Mouse (Mus musculus) E14TG2a.4 (cell line): ENCODE measurements at regions not wholly inside any gene's neighbourhood (a gene's known extent, or its start where the extent isn't known, plus 50 kb on each side); places are given as distances from the start of the nearest gene placed in this dataset.

Experiments
- CTCF ChIP-seq: conservative IDR thresholded peaks from 2 replicates; pipeline ENCODE4 v1.5.1; 2014; ENCODE audit warnings: low read length
- NANOG ChIP-seq: IDR thresholded peaks from 2 replicates; pipeline ENCODE4 v1.6.1; 2014; ENCODE audit warnings: borderline replicate concordance, low read length, mixed read lengths
- POU5F1 ChIP-seq: IDR thresholded peaks from 2 replicates; pipeline ENCODE4 v1.6.1; 2014; ENCODE audit warnings: low read length, borderline replicate concordance

GRCm38 (mm10) chr16:51758361-51759227 is 272.4 kb upstream of the Cblb start:
- no peak for TF ChIP-seq CTCF
- no peak for TF ChIP-seq NANOG
- TF ChIP-seq POU5F1 = no peak
